Mouse (Mus musculus) gastrocnemius, adult 18-20 months (tissue): ENCODE measurements around the gene Gga1. TPM values are rescaled to one million over a fixed set of nuclear protein-coding genes. Genes with fewer than 3 reads are reported as not detected.

Experiments used
- DNase-seq: peaks from one replicate; pipeline ENCODE4 v3.0.0; 2021; ENCODE audit warnings: low spot score
- total RNA-seq, 2 experiments: library from RNA; stranded (reverse); gene quantifications; 2 replicates each; pipeline ENCODE4 v1.2.3; 2021

The Gga1 gene
- total RNA-seq, 2 experiments from 2014 or later = 42.8 to 46.6 TPM

- DNase-seq = no peak
Measured at GRCm38 (mm10) chr15:78912040-78912439, 35.0 kb downstream of the Gga1 start.

GRCm38 (mm10) chr15:78913632-78914090 is 36.7 kb downstream of the Gga1 start, which contains the start of gene Pdxp:
Pdxp (plus strand) TSS chr15:78913919.
- peak; percentile 93 for DNase-seq

- DNase-seq = no peak
Measured at GRCm38 (mm10) chr15:78914091-78914822, 37.3 kb downstream of the Gga1 start.

DNA sequence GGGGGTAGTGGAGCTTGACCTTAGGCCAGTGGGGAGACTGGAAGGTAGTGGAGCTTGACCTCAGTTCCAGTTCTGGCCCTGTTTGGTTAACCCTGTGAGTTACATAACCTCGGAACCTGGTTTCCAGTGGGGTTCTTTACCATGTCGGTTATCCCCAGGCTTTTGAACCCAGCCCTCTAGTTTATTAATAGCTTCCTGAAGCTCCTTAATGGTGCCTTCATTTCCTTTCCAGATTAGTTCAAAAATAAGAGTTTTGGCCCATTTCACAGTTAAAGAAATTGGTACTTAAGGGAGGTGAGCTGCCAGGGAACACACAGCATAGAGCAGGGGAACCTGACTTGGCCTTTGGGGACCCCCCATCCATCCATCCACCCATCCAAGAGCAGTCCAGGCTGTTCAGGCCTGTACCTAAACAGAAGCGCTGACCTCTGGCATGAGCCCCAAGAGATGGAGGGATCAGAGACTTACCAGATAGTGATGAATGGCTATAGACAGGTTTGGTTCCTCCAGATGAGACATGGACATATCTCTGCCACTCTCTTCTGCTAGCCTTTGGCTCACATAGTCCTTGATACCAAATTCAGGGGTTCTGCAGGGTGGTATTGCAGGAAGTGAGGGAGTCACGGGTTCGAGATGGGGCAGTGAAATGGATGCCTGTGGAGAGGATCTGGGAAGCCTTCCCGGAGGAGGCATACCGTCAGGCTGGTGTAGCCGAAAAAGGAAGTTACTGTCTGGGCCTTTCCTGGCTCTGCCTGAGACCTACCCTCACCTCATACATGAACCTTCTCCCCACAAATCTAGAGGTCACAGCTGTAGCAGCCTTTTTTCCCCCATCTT is 38.1 kb downstream of the Gga1 start:
- no peak for DNase-seq

GRCm38 (mm10) chr15:78915660-78916017 is 38.6 kb downstream of the Gga1 start:
- DNase-seq = peak; percentile 76

DNA sequence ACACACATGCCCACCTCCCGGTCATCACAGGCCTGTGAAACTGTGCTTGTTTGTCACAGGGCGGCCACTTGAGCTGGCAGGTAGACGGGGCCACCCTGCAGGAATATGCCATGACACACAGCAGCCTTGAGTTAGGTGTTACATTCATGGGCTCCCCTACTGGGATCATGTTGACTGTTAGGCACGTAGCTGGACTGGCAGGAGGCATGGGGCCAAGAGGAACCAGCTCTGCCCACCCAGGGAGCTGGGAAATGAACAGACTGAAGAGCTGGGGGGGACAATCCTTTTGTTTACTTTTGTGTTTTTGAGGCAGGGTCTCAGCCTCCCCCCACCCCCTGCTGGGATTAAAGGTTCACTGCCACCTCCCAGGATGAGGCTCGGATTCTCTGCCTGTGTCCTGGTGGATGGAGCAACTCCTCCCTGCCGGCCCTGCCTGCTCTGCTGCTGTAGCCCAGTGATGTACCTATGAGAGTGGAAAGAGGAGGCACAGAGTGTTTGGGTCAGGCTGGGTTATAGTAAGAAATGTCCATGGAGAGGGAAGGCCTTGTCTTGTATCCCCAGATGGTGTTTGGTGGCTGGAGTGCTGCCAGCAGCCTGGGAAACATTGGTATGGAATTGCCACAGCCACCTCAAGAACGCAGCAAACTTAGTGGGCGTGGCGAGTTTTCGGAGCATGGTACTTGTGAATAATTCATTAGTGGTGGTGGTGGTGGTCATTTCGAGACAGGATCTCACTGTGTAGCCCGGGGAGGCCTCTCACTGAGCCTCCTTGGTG is 39.2 kb downstream of the Gga1 start:
- no peak for DNase-seq

DNA sequence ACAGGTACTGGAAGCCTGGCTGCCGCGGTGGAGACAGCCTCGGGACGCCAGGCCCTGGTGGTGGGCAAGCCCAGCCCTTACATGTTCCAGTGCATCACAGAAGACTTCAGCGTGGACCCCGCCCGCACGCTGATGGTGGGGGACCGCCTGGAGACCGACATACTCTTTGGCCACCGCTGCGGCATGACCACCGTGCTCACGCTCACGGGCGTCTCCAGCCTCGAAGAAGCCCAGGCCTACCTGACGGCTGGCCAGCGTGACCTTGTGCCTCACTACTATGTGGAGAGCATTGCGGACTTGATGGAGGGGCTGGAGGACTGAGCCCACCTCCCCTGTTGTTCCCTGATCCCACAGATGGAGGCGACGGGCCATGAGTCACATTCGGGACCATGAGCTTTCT is 41.1 kb downstream of the Gga1 start:
- no peak for DNase-seq

DNA sequence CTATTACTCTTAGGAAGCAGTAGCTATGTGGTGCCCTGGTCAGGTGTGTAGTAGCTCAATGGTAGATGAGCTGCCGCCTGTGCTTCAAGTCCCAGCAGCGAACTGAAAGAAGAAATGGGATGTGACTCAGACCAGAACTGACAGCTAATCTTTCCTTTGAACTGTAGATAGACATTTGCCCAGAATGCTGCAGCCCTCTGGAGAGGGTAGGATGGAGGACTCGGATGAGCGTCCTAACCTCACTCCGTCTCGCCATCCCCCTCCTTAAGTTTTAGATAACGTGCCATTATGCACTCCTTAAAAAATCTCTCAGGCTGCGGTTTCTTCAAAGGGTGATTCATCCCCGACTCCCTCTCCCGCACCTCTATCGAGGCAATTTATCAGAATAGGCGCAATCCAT is 42.9 kb downstream of the Gga1 start:
- DNase-seq = no peak

GRCm38 (mm10) chr15:78922700-78923099 is 45.7 kb downstream of the Gga1 start:
- DNase-seq = no peak

- DNase-seq = no peak
Measured at GRCm38 (mm10) chr15:78923585-78923984, 46.6 kb downstream of the Gga1 start.

- DNase-seq = no peak
Measured at GRCm38 (mm10) chr15:78925129-78925528, 48.1 kb downstream of the Gga1 start.

GRCm38 (mm10) chr15:78926021-78926919 is 49.3 kb downstream of the Gga1 start, which contains the start of gene Lgals1:
Lgals1 (plus strand) TSS chr15:78926725.
- DNase-seq = peak; percentile 95

GRCm38 (mm10) chr15:78927021-78927787 is 50.2 kb downstream of the Gga1 start:
- DNase-seq = peak; percentile 62

- peak; percentile 69 for DNase-seq
Measured at GRCm38 (mm10) chr15:78927788-78928457, 50.9 kb downstream of the Gga1 start.

GRCm38 (mm10) chr15:78928539-78928938 is 51.5 kb downstream of the Gga1 start:
- DNase-seq = no peak

DNA sequence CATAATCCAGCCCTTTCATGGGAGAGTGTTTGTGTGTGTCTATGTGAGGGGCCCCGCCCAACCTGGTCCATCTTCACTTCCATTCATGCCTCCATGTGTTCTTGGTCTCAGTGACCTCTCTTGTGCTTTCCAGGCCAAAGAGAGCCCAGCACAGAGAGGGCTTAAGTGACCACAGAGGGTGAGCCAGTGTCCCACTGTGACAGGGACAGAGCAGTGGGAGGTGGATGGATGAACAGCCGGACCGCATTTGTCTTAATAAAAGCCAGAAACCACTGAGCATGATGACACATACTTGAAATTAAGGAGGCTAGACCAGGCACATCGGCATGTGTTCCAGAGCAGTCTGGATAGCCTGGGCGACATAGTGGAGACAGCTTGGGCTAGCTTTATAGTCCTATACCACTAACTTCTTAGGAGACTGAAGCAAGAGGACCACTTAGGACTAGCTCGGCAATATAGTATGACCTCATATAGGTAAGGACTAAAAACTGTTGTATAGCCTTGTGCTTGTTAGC is 53.3 kb downstream of the Gga1 start:
- no peak for DNase-seq

- DNase-seq = no peak
Measured at GRCm38 (mm10) chr15:78930801-78931426, 53.9 kb downstream of the Gga1 start.

DNA sequence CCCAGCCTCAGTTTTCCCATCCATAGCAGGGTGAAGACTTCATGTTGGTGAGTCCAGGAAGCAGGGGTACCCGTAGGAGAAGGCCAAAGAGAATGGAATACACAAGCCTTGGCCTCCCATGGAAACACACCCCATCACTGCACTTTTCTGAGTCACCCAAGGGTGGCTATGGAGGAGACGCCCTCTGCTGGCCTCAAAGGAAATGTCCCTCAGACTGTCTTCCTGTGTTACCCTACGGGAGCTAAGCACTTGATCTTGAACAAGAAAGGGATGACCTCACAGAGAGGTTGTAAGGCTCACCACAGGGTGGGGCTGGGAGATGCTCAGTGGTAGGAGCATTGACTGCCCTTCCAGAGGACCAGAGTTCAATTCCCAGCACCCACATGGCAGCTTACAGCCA is 54.6 kb downstream of the Gga1 start:
- peak; percentile 64 for DNase-seq
